Mouse (Mus musculus) layer of hippocampus, adult 2 months (tissue): ENCODE data around the gene Hoxc11. TPM values are rescaled to one million over a fixed set of nuclear protein-coding genes. Genes with fewer than 3 reads are reported as not detected.

Source experiments
- DNase-seq, 2 experiments: peaks; one replicate each; pipeline ENCODE4 v3.0.0; 2022; ENCODE audit warnings: low spot score in 2 of 2
- H3K27ac ChIP-seq: fragments of 200-600 bp; 2 replicates; pipeline ENCODE4 v1.8.1; 2022
- H3K4me3 ChIP-seq: fragments of 200-600 bp; 2 replicates; pipeline ENCODE4 v1.8.1; 2022; ENCODE audit warnings: mild to moderate bottlenecking
- CTCF ChIP-seq: fragments of 200-600 bp; conservative IDR thresholded peaks from 2 replicates; pipeline ENCODE4 v1.8.1; 2022; ENCODE audit warnings: antibody characterized with exemption, mild to moderate bottlenecking, moderate library complexity
- total RNA-seq, 2 experiments: library from RNA; stranded (reverse); gene quantifications; 2 replicates each; pipeline ENCODE4 v1.2.3; 2021

The Hoxc11 gene
- total RNA-seq, 2 experiments from 2014 or later: not detected

DNA sequence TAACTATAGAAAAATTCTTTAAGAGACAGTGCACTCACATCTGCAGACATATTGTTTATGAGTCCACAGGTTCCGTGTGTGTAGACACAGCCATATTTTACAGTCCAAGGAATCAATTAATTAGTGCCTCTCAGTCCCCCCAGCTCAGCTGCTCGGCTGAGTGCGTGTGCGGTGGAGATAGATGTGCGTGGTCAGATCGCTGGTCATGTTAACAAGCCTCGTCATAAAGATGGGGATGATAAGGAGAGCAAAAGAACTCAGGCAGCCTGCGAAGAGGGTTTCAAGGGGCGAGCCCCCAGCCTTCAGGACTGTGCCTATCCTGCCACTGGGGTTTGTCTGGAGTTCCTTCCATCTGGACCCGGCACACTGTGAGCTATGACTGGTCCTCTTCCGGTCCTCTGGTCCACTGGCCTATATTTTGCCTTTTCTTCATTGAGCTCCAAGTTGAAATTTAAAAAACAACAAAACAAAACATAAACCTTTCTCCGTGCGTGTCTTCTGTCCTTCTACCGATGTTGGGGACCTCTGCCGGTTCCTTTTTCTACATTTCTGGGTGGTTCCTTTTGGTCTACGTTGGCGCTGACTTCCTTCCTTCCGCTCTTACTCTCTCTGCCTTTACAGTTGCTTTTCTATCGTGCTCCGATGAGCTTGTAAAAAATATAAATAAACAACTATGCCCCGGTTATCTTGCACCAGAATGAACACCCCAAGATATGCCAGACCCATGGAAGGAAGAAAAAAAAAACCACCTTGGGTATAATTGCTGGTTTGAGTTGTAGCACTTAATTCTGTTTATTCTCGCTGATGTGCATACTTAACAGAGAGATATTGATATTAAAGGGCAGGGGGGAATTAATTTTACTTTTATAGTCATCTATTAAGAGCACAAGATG lies 8.8 kb upstream of the Hoxc11 start:
- no peak for TF ChIP-seq CTCF
- Histone ChIP-seq H3K27ac (no peak overlapping the region), H3K4me3 (no peak overlapping the region)
- DNase-seq: no peak

GRCm38 (mm10) chr15:102947276-102947675 lies 7.0 kb upstream of the Hoxc11 start:
- no peak overlapping the region for H3K27ac ChIP-seq
- H3K4me3 ChIP-seq: no peak overlapping the region
- TF ChIP-seq CTCF: no peak
- no peak for DNase-seq

- DNase-seq: no peak
- no peak for TF ChIP-seq CTCF
- H3K4me3 ChIP-seq: no peak overlapping the region
- no peak overlapping the region for H3K27ac ChIP-seq
These were observed 5.4 kb upstream of the Hoxc11 start for GRCm38 (mm10) chr15:102948842-102949241.

GRCm38 (mm10) chr15:102949696-102950095 lies 4.5 kb upstream of the Hoxc11 start:
- no peak overlapping the region for H3K4me3 ChIP-seq
- DNase-seq: no peak
- no peak for TF ChIP-seq CTCF
- no peak overlapping the region for H3K27ac ChIP-seq

DNA sequence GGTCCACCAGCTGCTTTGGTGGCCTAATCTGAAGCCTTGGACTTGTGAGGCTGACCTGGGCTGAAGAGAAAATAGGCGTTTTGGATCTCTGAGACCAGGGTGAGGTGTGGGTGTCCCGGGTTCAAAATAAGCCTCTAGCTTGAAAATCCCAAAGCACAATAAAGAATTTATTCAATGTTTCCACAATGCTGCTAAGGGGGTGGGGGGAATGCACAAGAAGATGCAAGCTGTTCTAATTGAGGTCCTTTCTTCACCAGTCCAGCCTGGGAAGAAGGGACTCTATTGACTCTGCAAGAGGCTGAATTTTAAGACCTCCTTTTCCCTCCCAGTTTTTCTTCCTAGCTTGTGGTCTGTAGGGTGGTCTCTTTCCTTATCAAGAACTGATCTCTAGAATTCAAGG lies 3.4 kb upstream of the Hoxc11 start:
- DNase-seq: no peak
- H3K4me3 ChIP-seq: no peak overlapping the region
- no peak for TF ChIP-seq CTCF
- H3K27ac ChIP-seq: no peak overlapping the region

- TF ChIP-seq CTCF: no peak
- H3K4me3 ChIP-seq: no peak overlapping the region
- no peak overlapping the region for H3K27ac ChIP-seq
- DNase-seq: no peak
These were observed 666 bp upstream of the Hoxc11 start for GRCm38 (mm10) chr15:102953561-102953960.

- H3K4me3 ChIP-seq: no peak overlapping the region
- no peak overlapping the region for H3K27ac ChIP-seq
- TF ChIP-seq CTCF: no peak
- DNase-seq: no peak
These were observed 768 bp downstream of the Hoxc11 start for GRCm38 (mm10) chr15:102955007-102955382.

DNA sequence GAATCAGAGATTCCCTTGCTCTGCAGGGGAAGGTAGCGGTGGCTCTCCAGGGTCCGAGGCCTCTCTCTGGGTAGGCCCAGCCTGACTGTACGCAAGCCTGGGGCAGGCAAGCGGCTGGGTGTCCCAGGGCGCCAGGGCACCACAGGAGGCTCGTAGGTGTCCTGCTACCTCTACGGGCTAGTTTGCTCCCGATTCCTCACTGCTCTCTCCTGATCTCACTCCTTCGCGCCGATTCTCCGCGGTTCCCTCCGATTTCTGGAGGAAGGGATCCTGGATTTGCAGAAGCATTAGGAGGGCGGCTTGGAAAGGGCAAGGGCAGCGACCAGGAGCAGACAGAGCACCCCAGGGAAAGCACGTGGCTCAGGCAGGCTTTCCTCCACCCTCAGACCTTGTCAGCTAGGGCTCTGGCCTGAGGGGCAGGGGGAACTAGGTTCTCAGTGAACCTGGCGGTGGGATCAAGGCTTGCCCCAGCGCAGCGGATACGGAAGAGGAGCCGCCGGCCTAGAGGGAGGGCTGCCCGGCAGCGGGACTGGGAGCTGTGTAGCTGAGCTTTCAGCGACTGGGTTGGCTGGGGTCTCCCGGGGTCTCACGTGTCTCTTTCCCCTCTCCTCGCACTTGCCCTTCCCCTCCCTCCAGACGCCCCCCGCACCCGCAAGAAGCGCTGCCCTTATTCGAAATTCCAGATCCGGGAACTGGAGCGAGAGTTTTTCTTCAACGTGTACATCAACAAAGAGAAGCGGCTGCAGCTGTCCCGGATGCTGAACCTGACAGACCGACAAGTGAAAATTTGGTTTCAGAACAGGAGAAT lies 1.8 kb downstream of the Hoxc11 start:
- no peak for DNase-seq
- TF ChIP-seq CTCF: no peak
- H3K4me3 ChIP-seq: no peak overlapping the region
- no peak overlapping the region for H3K27ac ChIP-seq

- DNase-seq: no peak
- no peak overlapping the region for H3K27ac ChIP-seq
- H3K4me3 ChIP-seq: no peak overlapping the region
- TF ChIP-seq CTCF: no peak
These were observed 2.7 kb downstream of the Hoxc11 start for GRCm38 (mm10) chr15:102956906-102957305.

DNA sequence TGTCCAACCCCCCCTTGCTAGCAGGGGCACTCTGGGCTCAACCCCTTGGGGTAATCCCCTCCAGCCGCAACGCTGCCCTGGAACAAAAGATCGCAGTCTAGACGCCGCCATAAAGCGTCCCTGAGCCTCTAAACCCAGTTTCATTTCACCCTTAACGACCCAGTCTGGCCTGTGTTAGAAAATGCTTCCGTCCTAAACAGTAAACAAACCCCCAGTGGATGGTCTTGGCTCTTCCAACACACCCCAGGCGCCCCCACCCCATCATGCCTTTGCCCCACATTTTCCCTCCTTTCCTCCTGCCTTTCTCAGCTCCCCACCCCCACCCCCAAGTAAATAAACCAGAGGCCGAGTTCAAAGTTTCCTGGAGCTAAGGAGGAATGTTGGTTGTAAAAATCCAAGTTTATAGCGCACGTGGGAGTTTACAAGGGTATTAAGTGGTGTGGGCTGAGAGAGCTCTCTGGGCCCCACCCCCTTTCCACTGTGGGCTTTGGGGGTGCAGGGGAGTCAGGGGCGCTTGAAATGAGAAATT lies 5.5 kb downstream of the Hoxc11 start:
- DNase-seq: no peak
- Histone ChIP-seq H3K4me3 (no peak overlapping the region), H3K27ac (no peak overlapping the region)
- no peak for TF ChIP-seq CTCF

GRCm38 (mm10) chr15:102961728-102962127 lies 7.5 kb downstream of the Hoxc11 start:
- H3K27ac ChIP-seq: no peak overlapping the region
- TF ChIP-seq CTCF: no peak
- no peak for DNase-seq
- no peak overlapping the region for H3K4me3 ChIP-seq

GRCm38 (mm10) chr15:102962492-102962891 lies 8.3 kb downstream of the Hoxc11 start:
- H3K27ac ChIP-seq: no peak overlapping the region
- no peak for DNase-seq
- no peak overlapping the region for H3K4me3 ChIP-seq
- no peak for TF ChIP-seq CTCF

- no peak overlapping the region for H3K4me3 ChIP-seq
- no peak for DNase-seq
- no peak overlapping the region for H3K27ac ChIP-seq
- TF ChIP-seq CTCF: no peak
These were observed 9.0 kb downstream of the Hoxc11 start for GRCm38 (mm10) chr15:102963259-102963658.
